Mouse (Mus musculus) cerebellum, adult (tissue): Measurements from ENCODE around the gene Bnipl.

ENCODE experiments used
- ATAC-seq: cut with Nextera tagmentation; 2 replicates; pipeline ENCODE4 v1.9.2; 2017; ENCODE audit warnings: mild to moderate bottlenecking, moderate library complexity, mixed read lengths; ENCODE audit not compliant: insufficient number of reproducible peaks, low FRiP score, low TSS enrichment

The Bnipl gene

DNA sequence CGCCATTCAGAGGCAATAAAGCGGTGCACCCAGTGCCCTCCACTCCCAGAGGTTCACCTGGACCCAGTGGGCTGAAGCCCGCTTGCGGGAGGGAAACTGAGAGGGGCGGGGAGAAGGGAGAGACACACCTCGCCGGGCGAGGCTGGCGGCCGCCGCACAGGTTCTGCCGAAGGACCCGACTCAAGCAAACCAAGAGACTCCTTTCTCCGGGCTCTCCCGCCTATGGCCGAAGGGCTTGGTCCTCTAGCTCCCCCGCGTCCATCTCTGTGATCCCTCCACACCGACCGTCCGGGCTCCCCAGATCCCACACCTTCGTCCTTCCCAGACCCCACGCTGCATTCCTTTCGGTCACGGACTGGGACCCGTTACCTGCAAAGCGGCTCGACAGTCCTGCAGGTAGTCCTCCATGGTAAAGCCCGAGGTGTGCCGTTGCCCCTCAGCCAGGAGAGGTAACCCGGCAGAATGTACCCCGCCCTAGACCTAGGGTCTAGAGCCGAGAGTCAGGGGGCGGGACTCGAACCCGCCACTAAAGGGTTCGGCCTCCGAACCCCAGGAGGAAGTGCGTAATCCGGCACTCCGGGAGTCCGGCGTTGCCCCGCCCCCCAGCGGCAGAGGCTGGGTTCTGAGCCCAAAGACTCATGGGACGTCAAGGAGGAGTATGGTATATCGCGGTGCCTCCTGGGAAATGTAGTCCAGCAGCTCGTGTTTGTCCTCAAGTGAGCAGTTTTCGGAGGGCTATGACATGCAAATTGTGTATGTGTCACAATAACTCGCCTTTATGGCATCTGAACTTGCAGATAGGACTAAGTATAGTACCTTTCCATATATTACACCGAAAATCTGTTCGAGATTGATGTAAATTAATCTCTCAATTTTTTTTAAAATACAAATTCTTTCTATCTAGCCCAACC, 30.5 kb upstream of the Bnipl start, which contains the start of the genes Mindy1 and Prune1:
Gene Mindy1, plus strand, starts transcription at position 130 of the 911 bp plus-strand sequence.
Gene Prune1, minus strand, starts transcription at position 861 of the 911 bp plus-strand sequence.
- ATAC-seq = peak; percentile 70

DNA sequence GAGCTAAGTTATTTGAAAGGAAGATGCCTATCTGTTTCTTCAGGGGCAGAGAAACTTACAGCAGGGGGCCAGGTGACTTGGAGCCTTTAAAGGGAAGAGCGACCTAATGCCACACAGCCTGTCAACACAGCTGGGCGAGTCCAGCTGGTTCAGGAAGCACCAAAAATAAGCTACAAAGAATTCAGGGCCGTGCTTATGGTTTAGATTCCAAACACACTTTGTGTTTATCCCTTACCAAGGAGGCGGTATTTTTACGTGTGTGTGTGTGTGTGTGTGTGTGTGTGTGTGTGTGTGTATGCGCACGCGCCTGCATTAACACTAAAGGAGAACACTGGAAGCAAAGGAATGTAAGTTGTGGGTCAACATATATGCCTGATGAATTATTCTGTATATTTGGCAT, 29.8 kb upstream of the Bnipl start:
- ATAC-seq = no peak

DNA sequence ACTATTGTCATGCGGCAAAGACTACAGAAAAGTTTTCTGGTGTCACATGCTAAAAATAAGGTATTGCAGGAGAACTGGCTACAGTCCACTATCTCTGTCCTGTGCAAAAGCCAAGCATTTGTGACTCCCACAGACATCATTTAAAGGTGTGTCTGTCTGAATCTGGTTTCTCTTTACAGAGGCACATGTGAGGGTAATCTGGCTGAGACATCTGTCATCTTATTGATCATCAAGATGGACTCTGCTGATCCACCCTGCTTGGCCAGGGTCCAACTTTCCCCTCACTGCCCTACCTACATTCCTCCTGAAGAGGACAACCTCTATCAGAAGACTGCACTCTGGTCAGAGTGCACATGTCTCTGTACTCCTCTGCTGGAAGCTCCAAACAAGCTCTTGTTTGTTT, 26.2 kb upstream of the Bnipl start:
- no peak for ATAC-seq

DNA sequence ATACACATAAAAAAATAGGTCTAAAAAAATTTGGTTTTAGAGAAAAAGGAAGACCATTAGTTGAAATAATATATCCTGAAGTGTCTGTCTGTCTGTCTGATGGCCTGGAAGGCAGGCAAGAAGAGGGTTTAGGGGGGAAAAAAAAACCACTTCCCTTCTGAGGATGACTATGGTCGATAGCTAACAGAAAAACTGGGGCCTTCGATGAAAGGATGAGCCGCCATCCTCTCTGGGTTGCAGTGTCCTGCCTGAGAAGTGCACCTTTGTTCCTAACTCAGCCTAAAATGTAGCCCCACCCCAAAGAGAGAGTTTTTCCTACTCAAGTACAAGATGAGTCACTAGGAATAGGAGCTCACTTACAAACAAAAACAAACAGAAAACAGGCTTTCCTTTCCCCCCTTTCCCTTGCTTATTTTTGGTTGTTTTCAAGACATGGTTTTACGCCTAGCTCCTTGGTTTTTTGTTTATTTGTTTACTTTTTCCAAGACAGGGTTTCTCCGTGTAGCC, 25.5 kb upstream of the Bnipl start:
- ATAC-seq = no peak

DNA sequence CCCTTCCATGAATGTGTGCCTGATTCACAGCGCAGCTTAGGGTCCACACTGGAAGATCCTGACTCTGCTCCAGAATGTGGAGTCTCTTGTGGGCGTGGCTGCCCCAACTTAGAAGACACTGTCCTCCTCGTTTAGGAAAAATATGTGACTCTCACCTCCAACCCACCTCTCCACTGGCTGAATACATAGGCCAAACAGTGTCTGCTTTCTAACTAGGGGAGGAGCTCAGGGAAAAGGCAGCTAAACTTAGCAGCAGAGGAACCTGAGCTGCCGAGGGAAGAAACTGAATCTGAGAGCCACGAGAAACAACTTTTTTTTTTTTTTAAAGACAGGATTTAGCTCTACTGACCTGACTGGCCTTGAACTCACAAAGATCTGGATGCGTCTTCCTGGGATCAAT, 24.2 kb upstream of the Bnipl start:
- ATAC-seq = no peak

DNA sequence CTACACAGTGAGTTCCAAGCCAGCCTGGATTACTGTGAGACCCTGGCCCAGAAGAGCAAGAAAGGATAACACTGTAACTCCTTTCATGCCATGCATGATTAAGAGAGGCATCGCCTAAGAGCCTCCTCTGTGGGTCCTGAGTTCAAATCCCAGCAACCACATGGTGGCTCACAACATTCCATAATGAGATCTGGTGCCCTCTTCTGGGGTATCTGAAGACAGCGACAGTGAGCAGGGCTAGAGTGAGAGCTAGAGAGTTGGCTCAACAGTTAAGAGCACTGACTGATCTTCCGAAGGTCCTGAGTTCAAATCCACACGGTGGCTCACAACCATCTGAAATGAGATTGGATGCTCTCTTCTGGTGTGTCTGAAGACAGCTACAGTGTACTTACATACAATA, 23.5 kb upstream of the Bnipl start:
- no peak for ATAC-seq

DNA sequence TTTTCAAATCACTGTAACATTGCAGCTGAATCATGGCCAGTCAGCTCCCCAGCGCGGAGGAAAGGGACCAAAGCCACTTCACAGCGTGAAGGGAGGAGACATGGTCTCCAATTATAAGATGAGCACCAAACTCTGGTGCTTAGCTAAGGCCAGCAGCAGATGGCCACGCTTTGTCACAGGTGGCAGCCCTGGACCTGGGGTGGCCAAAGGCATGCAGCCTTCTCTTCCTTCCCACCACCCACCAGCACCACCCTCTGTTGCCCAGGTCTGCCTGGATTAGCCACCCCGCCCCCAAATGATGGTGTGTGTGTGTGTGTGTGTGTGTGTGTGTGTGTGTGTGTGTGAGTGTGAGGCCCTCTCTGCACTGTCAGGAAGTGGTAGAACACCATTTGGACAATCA, 22.5 kb upstream of the Bnipl start:
- peak; percentile 92 for ATAC-seq

DNA sequence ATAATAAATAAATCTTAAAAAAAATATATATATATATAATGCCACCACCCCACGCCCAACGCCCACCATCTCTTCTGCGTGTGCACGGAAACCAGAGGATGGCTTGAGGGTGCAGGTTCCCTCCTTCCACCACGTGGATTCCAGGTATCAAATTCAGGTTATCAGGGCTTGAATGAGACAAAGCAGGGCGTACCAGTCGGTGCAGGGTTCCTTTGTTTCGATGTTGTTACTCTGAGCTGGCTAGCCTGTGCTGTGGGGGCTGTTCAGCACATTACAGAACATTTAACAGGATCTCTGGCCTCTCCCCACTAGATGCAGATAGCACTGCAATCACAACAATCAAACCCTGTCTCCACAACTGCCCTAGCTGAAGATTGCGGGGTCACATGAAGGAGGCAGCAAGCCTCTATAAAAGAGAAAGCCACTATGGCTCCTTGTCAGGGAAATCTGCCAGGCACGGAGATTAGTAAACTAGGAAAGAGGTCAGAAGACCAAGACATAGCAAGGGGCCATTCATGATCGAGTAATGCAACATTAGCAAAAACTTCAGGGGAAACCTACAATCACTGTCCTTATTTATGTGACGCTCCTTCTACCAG, 19.9 kb upstream of the Bnipl start:
- ATAC-seq = no peak

DNA sequence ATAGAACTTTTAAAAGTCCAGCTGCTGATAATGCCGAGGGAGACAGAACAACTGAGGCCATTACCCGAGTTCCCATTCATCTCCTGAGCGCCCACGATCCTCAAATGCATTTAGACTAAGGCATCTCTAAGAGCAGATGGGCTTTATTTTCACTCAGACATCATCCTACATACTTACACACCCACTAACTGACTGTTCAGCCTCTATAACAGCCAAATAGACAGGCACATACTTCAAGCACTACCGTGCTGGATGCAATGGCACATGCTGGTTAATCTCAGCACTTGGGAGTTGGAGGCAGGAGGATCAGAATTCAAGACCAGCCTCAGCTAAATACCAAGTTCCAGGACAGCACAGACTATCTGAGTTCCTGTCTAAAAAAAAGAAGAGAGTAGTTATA, 18.8 kb upstream of the Bnipl start:
- no peak for ATAC-seq

DNA sequence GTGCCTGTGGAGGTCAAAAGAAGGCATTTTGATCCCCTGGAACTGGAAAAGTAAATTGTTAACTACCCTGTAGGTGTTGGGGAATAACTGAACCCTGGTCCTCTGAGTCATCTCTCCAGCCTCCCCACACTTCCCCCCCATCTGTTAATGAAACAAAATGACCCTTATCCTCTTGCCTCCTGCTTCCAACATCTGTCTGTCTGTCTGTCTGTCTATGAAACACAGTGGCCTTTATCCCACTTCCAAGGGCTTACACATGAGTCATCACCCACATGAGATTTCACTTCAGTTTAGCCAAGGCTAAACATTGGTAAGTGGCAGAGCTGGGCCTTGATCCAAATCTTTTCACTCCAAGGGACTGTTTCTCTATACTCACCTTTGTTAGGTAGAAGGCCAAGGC, 16.9 kb upstream of the Bnipl start:
- ATAC-seq = no peak

DNA sequence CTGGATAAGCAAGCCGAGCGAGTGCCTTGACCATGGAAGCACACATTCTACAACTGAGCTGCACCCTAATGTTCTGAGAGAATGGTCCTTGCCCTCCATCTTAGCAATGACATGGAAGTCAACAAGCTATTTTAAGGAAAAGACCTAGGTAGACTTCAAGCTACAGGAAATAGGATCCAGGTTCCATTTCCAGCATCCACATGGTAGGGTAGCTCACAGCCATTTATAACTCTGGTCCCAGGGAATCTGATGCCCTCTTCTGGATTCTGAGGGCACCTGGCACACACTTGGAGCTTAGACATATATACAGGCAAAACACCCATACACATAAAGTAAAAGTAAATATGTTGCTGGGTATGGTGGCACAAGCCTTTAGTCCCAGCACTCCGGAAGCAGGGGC, 15.1 kb upstream of the Bnipl start:
- no peak for ATAC-seq

DNA sequence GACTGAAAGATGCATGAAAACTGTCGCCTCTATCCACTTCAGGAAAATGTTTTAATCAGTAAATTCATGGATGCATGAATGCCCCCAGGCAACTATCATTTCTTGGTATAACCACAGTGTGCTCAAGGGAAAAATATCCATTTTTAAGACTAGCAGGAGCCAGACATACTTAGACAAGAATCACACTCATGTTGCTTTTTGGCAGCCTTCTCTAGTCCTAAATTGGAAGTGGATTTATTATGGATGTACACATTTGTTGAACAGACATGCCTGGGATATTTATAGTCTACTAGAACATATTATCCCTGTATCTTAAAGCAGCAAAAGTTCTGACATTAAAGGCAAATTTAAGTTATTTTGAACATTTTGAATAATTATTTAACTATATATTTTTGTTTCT, 13.7 kb upstream of the Bnipl start:
- ATAC-seq = no peak

DNA sequence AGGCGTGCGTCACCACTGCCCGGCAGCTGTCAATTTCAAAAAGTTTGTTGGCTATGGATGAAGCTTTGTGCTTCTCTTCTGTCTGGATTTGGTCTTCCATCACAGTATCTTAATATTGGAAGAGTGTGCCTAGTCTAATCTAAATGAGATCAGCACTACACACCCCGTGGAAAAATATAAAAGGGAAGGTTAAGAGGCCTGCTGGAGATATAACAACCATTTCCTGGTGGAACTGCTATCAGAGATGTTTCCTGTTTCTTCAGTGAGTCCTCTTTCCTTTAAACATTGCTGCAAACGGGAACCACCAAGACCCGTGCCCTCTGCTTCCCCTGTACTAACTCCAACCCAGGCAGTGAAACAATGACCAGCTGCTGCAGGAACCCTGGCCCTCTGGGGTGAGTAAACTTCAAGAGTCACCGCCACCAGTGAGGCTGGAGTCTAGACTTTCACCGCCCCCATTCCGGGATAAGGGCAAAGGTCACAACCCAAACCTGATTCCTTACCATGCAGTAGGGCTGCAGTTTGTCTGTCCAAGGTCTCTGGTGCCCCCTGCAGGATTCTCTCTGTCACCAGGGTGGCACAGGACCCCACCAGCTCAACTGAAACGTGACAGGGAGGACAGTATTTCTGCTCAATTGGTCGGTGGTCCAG, 12.2 kb upstream of the Bnipl start:
- no peak for ATAC-seq

DNA sequence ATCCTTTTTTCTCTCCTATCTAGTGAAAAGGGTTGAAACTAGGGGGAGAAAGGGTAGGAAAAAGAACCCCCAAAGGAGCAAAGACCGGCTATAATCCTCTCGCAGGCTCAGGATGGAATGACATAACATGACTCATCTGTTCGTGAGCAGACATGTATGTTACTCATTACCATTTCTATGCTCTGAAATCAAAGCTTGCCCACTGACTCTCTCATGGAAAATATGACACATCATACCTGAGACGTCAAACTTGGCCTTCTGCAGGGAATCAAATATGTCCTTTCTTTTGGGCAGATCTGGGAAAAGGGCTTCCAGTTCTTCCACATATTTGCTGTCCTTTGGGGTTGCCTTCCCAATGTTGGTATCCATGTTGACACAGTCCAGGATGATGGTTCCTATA, 11.0 kb upstream of the Bnipl start:
- ATAC-seq = no peak

DNA sequence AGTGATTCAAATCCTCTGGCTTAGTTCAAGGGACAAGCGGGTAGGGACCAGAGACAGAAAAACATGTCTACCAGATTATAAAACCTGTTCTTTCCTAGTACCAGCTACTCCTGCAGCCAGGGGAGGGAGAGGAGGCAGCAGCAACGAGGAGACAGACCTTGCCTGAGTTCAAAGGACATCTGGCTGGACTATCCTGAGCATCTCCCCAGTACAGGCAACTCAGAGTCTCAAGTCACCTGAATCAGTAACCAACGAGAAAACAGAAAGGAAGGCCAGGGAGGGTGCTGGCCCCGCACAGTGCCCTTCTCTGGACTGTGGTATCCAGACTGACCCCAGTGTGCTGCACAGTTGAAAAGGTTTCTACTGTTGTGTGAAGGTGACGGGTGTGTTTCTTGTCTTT, 5.9 kb upstream of the Bnipl start:
- no peak for ATAC-seq

DNA sequence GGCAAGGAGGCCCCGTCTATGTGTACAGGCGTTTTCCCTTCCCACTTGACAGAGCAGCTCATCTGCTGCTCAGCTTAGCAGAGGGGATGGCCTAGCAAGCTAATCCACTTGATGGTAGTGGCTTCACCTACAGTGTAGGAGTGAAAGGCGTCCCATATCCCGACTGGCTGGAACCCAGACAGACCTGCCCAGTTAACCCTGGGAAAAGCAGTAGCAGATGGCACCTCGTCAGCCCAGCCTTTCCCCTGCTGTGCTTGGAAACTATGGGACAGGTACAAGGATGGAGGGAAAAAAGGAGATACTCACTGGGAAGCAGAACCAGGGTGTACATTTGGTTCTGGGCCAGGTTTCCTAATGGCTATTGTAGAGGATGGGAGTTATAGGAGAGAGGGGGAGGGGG, 632 bp downstream of the Bnipl start:
- ATAC-seq = peak; percentile 85

DNA sequence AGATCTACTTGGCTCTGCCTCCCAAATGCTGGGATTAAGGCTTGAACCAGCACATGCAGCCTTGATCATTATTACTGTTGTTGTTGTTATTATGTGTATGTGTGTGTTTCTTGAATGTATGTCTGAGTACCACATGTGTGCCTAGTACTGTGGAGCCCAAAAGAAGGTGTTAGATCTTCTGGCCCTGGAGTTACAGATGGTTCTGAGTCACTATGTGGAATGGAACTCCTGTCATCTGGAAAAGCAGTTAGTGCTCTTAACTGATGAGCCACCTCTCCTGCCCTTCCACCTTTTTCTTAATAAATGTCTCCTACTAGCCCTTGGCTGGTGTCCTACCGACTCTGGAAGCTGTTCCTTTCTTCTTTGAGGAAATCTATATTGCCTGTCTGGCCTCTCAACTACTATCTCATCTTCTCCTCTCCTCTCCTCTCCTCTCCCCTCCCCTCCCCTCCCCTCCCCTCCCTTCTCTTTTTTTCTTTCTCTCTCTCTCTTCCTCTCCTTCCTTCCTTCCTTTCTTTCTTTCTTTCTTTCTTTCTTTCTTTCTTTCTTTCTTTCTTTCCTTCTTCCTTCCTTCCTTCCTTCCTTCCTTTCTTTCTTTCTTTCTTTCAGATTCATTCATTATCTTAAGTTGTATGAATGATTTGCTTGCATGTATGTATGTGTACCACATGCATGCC, 3.2 kb downstream of the Bnipl start:
- ATAC-seq = no peak

DNA sequence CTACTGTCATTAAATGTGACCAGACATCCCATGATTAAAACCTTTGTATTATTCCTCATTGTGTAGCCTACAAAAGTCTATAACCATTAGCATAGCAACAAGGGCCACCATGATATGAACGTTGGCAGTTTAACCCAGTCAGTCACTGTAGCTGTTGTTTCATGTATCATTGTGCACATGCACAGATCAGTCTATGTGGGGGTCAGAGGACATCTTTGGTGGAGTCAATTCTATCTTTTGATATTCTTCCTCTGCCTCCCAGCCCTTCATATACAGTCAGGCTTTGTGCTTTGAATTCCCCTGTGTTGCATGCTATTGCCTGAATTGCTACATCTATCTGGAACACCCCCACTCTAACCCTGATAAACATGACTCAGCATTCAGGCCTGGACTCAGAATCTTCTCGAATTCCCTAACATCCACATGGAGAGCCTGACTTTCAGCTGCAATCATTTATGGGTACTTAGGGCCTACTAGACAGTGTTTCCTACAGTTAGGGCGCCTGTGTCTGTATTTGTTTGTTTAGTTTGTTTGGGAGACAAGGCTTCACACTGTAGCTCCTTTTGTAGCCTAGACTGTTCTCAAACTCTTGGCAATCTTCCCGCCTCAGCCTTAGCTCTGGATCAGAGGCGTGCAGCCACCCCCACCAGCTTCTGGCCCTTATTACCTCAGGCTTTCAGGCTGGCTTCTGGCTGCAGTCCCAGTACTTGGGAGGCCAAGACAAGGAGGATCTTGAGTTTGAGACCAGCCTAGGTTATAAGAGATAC, 4.3 kb downstream of the Bnipl start:
- no peak for ATAC-seq

DNA sequence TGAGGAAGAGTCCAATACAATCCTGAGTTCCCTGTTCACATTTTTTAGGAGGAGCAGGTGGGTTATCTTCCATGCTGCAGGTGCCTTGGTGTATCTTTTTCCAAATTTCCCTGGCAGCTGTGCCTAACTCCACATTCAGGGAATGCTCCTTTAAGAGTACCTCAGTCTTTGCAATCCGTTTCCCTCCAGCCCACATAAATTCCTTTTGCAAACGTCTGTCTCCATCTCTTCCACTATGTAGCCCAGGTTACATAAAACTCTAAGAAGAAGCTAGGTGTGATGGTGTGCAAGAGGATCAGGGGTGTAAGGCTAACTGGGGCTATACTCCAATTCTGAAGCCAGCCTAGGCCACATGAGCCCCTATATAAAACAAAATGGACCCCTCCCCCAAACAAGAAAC, 7.9 kb downstream of the Bnipl start:
- ATAC-seq = no peak

DNA sequence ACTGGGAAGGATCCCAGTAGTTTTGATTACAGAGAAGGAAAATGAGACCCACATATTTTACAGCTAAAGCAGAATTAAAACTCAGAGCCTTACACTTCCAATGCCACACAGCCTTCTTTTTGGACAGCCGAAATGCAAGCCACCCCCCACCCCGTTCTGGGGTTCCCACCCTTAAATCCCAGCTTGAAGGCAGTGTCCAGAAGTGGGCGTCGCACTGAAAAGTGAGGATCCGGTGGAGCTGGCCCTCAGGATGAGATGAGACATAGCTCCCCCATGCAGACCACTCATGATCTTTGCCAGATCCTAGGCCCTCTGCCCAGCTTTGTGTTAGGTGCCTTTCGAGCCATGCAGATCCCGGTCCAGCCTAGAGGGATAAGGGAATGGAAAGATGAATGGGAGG, 9.5 kb downstream of the Bnipl start, which contains the start of gene Gm128:
Gene Gm128, minus strand, starts transcription at position 101 of the 400 bp plus-strand sequence.
- no peak for ATAC-seq
